Mouse (Mus musculus) liver, adult 2 months (tissue): ENCODE results near the gene Zmat5. TPM values are rescaled to one million over a fixed set of nuclear protein-coding genes. Genes with fewer than 3 reads are reported as not detected.
A peak's percentile ranks its signal among the peaks of the same experiment; 100 is the strongest.

Experiments used
- DNase-seq: peaks from one replicate; pipeline ENCODE4 v3.0.0-alpha.2; 2011; ENCODE audit warnings: low read depth, low spot score; ENCODE audit errors: extremely low read depth
- H3K27ac ChIP-seq: fragments of 200-500 bp; replicated peaks from 2 replicates; pipeline ENCODE4 v1.5.1; 2012; ENCODE audit warnings: low read depth, mild to moderate bottlenecking, control low read depth, inconsistent platforms, low read length; ENCODE audit not compliant: insufficient read depth
- H3K27me3 ChIP-seq: fragments of 200-500 bp; 2 replicates; pipeline ENCODE4 v1.6.1; 2012; ENCODE audit warnings: mild to moderate bottlenecking, moderate library complexity, low read length, inconsistent platforms; ENCODE audit not compliant: control insufficient read depth, insufficient read depth
- H3K36me3 ChIP-seq: fragments of 200-500 bp; 2 replicates; pipeline ENCODE4 v1.6.1; 2012; ENCODE audit warnings: low read length, inconsistent platforms; ENCODE audit not compliant: control insufficient read depth, insufficient read depth
- H3K4me1 ChIP-seq: fragments of 200-500 bp; 2 replicates; pipeline ENCODE4 v1.6.1; 2011; ENCODE audit warnings: low read length; ENCODE audit not compliant: control insufficient read depth, insufficient read depth
- H3K4me3 ChIP-seq: fragments of 200-500 bp; 2 replicates; pipeline ENCODE4 v1.5.1; 2011; ENCODE audit warnings: low read depth, mild to moderate bottlenecking, control low read depth, low read length, moderate library complexity; ENCODE audit not compliant: insufficient read depth
- H3K79me2 ChIP-seq: fragments of 200-500 bp; 2 replicates; pipeline ENCODE4 v1.6.1; 2012; ENCODE audit warnings: inconsistent platforms, mild to moderate bottlenecking, low read length, moderate library complexity; ENCODE audit not compliant: control insufficient read depth, insufficient read depth
- H3K9ac ChIP-seq: fragments of 200-500 bp; 2 replicates; pipeline ENCODE4 v1.6.1; 2012; ENCODE audit warnings: low read depth, mild to moderate bottlenecking, control low read depth, inconsistent platforms, low read length
- CTCF ChIP-seq: fragments of 200-500 bp; IDR thresholded peaks from 2 replicates; pipeline ENCODE4 v1.5.1; 2011; ENCODE audit warnings: low read depth, low read length, control low read depth
- POLR2A ChIP-seq: fragments of 200-500 bp; IDR thresholded peaks from 2 replicates; pipeline ENCODE4 v1.6.1; 2011; ENCODE audit warnings: low read length, control low read depth; ENCODE audit not compliant: insufficient read depth; ENCODE audit errors: extremely low read depth
- WGBS: fragments of 180-500 bp; shearing (Covaris S2); methylation state at CpG from one replicate; pipeline ENCODE4 v1.1.7; 2018; 5-methylcytosine and 5-hydroxymethylcytosine counted together
- polyA plus RNA-seq: library from polyadenylated mRNA; depleted of rRNA; stranded (reverse); fragments of >200 nt; gene quantifications from 2 replicates; pipeline ENCODE4 v1.2.3, GENCODE M21; 2012
- total RNA-seq: library from RNA; depleted of rRNA; stranded (reverse); fragments of >200 nt; gene quantifications from 2 replicates; pipeline ENCODE4 v1.2.3, GENCODE M21; 2014

Zmat5 gene
- total and polyA plus RNA-seq, 2 experiments, result 5.1 to 13.8 TPM

DNA sequence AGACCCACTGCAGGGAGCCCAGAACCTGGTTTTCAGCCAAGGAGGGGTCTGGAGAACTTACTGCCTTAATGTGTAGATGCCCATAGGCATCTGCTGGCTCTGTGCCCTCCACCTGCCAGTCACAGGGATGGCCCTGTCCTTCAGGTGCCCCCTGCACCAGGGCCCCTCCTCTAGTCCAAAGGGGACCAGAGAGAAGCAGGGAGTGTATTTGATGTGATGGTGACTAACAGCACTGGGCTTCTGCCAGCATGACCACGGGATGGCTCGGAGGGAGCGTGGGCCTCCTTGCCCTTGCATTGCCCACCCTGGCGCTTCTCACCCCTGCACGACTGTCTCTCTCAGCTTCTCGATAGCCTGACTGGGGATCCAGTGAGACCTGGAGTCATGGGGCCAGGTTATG is 40.2 kb downstream of the Zmat5 start:
- H3K36me3 ChIP-seq, result no peaks in the 10 kb centered on the region
- peaks cover 13% of the 10 kb centered on the region; the same call in 1 of the 2 replicates for H3K27me3 ChIP-seq
- no peak overlapping the region for H3K27ac ChIP-seq
- H3K4me1 ChIP-seq, result no peaks in the 10 kb centered on the region
- 68% methylated on average over 6 of the region's 6 CpGs for WGBS
- H3K79me2 ChIP-seq, result no peaks in the 10 kb centered on the region
- no peak for DNase-seq
- no peak overlapping the region for H3K9ac ChIP-seq
- H3K4me3 ChIP-seq, result no peak overlapping the region
- TF ChIP-seq CTCF (no peak), POLR2A (no peak)

GRCm38 (mm10) chr11:4745969-4746368 is 41.5 kb downstream of the Zmat5 start:
- no peak overlapping the region for H3K4me3 ChIP-seq

GRCm38 (mm10) chr11:4746733-4747132 is 42.3 kb downstream of the Zmat5 start, which contains the start of gene Cabp7:
Gene Cabp7 (minus strand): TSS chr11:4746778.
- H3K9ac ChIP-seq, result no peak within 1 kb of the TSS
- no peak within 1 kb of the TSS for H3K27ac ChIP-seq
- H3K27me3 ChIP-seq, result peaks cover 13% of the 10 kb centered on the region; the same call in 1 of the 2 replicates
- TF ChIP-seq CTCF, result no peak
- no peak for TF ChIP-seq POLR2A
- DNase-seq, result no peak
- no peaks in the 10 kb centered on the region for H3K79me2 ChIP-seq
- no peak within 1 kb of the TSS for H3K4me3 ChIP-seq
- H3K4me1 ChIP-seq, result no peaks in the 10 kb centered on the region
- no peaks in the 10 kb centered on the region for H3K36me3 ChIP-seq
- 3% methylated on average over 43 of the region's 73 CpGs for WGBS

More at GRCm38 (mm10) chr11:4745969-4746368, 41.5 kb downstream of the Zmat5 start:
- DNase-seq, result no peak
- Histone ChIP-seq H3K4me1 (no peaks in the 10 kb centered on the region), H3K36me3 (no peaks in the 10 kb centered on the region), H3K9ac (no peak overlapping the region), H3K79me2 (no peaks in the 10 kb centered on the region), H3K27me3 (peaks cover 13% of the 10 kb centered on the region; the same call in 1 of the 2 replicates), H3K27ac (no peak overlapping the region)
- TF ChIP-seq CTCF (no peak), POLR2A (no peak)
- 2% methylated on average over 23 of the region's 39 CpGs for WGBS

DNA sequence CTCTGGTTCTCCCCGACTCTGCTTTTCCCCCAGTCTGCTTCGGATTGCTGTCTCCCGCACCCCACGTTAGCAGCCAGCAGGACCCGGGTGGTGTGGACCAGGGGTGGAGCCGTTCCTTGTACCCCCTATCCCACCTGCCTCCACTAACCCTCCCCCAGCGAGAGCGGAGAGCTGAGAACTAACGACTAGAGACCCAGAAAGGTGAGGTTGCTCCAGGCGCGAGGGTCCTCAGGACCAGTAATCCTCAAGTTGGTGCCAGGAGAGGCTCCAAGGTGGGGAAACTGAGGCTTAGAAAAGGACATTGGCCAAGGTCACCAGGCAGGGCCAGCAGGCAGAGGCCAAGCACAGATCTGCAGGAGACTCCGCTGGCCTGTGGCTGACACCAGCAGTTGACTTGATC is 42.8 kb downstream of the Zmat5 start:
- Histone ChIP-seq H3K27me3 (peaks cover 13% of the 10 kb centered on the region; the same call in 1 of the 2 replicates), H3K27ac (no peak overlapping the region), H3K4me1 (no peaks in the 10 kb centered on the region), H3K4me3 (no peak overlapping the region), H3K9ac (no peak overlapping the region), H3K79me2 (no peaks in the 10 kb centered on the region), H3K36me3 (no peaks in the 10 kb centered on the region)
- no peak for TF ChIP-seq CTCF
- no peak for TF ChIP-seq POLR2A
- DNase-seq, result no peak
- WGBS, result 7% methylated on average over 12 of the region's 12 CpGs

DNA sequence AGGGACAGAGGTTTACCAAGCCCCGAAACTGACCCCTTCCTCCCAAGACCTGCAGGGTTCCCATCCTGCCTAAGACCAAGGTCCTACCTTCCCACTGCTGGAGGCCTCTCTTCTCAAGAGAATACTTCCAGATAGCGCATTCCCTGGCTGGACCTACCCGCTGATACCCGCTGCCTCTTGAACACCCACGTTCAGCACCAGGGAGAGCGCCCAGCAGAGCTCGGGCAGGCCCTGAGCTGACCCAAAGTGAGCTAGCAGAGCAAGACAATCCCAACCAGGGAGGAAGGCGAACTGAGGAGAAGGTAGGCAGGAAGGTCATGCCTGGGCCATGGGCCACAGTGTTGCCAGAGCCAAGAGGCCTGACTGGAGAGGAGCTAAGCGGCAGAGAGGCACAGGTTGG is 45.8 kb downstream of the Zmat5 start:
- 8% methylated on average over 9 of the region's 9 CpGs for WGBS
- H3K79me2 ChIP-seq, result no peaks in the 10 kb centered on the region
- TF ChIP-seq CTCF (no peak), POLR2A (no peak)
- H3K27me3 ChIP-seq, result peaks cover 13% of the 10 kb centered on the region; the same call in 1 of the 2 replicates
- H3K27ac ChIP-seq, result no peak overlapping the region
- H3K4me3 ChIP-seq, result no peak overlapping the region
- H3K9ac ChIP-seq, result no peak overlapping the region
- peak; percentile 4 for DNase-seq
- H3K36me3 ChIP-seq, result no peaks in the 10 kb centered on the region
- H3K4me1 ChIP-seq, result no peaks in the 10 kb centered on the region

- Histone ChIP-seq H3K36me3 (no peaks in the 10 kb centered on the region), H3K27ac (no peak overlapping the region), H3K4me1 (no peaks in the 10 kb centered on the region), H3K79me2 (no peaks in the 10 kb centered on the region), H3K9ac (no peak overlapping the region), H3K27me3 (no peaks in the 10 kb centered on the region), H3K4me3 (no peak overlapping the region)
- TF ChIP-seq POLR2A, result no peak
- no peak for TF ChIP-seq CTCF
- WGBS, result 51% methylated on average over 10 of the region's 10 CpGs
- no peak for DNase-seq
Observed at GRCm38 (mm10) chr11:4752836-4753235, 48.4 kb downstream of the Zmat5 start.
